Mouse (Mus musculus): ENCODE data around the gene Gadd45gip1.

Gene Gadd45gip1

DNA sequence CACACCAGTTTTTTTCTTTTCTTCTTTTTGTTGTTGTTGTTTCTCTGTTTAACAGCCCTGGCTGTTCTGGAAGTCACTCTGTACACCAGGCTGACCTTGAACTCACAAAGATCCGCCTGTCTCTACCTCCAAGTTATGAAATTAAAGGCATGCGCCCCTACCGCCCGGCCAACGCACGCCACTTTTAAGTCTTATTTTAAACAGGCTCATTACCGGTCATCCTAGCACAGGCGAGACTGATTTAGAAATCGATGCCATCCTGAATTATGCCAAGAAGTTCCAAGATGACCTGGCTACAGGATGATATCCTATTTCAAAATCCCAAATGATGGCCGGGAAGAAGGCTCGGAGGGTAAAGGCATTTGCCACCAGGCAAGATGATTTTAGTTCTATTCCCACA, at the start of gene Gadd45gip1:
Gene Gadd45gip1, plus strand, starts transcription at position 33 of the 400 bp plus-strand sequence.
- DNase-seq (ENCODE audit: low read depth) = no peak

DNA sequence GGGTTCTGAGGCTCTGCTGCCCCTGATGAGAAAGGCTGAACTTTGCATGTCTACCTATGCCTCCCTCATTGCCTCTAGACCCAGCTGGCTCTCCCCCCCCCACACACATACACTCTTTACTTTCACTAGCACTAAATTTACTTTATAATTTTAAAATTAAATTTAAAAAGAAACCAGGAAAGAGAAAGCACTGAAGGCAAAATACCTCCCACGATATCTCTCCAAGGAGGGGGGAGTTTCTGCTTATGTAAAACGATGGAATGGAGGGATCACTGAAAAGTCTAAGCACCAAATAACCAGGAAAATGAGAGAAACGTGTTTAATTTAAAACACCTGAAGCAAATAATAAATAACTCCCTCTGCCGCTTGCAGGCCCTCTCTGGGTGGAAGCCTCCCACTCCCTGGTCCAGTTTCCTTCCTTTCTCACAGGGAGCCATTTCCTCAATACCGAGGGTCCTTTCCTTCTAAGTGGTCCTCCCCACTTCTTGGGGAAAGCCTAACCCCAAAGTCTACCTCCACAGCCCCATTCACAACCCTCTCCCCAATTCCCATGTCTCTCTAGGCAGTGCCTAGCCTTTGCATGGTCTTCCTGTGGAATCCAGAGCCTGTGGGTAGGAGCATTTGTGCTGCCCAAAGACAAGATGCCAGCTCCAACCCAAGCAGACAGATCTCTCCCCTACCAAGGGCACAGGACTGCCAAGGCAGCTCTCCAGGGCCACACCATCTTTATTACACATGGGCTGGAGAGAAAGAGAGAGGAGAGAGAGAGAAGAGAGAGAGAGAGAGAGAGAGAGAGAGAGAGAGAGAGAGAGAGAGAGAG, 49.4 kb upstream of the Gadd45gip1 start:
- DNase-seq (ENCODE audit: low read depth) = no peak

DNA sequence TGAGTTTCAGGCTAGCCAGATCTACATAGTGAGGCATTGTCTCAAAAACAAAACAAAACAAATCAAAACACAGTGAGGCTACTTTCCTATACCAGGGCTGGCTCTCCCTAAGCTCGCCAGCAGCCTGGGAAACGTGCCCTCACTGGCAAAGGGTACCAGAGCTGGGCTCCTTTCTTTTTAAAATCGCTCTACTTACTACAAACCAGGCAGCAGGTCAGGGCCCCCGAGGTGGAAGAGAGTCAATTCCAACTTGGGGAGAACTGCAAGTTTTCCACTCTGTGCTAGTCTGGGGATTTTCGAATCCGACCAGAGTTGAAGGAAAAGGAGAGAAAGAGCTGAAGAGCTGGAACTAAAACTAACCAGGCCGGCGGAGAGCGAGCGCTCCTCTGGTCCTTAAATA, 48.6 kb upstream of the Gadd45gip1 start:
- DNase-seq (ENCODE audit: low read depth) = no peak

DNA sequence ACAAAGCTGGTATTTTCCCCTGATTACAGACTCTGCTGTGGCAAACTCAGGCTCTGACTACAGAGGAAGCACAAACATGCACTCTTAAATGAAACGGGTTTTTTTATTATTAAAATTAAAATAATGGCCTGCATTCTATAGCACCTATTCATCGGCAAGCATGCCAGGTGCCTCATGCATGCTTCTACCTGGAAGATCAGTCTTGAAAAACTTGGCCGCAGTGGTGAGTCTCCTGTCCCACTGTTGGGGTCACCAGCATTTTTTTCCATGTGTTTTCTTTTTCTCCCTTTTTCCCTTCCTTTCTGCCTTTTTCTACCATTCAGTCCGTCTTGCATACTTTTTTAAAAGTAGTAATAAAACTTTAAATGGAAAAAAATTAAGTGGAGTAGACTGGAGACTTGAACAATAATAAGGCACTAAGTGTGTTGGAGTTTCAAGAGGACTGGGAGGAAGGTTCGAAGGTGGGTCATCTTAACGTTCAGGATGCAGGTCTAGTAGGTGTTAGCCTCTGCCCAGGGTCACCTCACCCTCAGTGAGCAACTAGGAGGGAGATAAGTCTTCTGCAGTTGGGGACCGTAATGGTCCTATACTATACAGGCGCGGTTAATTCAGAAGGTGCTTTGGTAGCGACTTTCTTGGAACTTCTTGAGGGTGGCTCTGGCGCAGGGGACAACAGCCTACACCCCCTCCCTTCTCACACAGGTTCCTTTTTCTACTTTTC, 48.0 kb upstream of the Gadd45gip1 start:
- no peak for DNase-seq (ENCODE audit: low read depth)

DNA sequence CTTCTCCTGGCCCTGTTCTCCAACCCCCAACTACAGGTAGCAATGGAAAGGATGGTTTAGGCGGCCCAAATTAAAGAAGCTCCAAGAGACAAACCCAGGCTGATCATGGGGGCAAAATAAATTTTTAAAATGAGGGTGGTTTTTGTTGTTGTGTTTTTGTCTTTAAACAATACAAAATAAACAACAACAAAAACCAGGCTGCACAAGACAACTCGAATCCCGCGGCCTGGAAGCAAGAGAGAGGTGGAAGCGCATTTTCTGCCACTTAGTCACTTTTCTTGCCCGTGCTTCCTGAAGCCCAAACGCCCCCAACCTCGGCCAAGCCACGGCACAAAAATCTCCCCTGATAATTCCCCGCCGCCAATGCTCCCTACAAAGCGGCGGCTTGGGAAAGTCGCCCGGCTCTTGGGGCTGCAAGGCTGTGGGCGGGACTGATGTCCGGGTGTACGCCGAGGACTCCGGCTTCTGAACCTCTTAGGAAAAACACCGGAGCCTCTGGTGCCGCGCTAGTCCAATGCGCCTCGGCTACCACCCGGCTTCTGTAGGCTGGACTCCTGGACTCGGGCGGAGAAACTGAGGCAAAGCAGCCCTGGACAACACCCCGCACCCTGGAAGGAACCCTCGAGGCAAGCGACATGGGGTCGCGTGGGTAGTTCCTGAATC, 47.3 kb upstream of the Gadd45gip1 start:
- DNase-seq (ENCODE audit: low read depth) = no peak

DNA sequence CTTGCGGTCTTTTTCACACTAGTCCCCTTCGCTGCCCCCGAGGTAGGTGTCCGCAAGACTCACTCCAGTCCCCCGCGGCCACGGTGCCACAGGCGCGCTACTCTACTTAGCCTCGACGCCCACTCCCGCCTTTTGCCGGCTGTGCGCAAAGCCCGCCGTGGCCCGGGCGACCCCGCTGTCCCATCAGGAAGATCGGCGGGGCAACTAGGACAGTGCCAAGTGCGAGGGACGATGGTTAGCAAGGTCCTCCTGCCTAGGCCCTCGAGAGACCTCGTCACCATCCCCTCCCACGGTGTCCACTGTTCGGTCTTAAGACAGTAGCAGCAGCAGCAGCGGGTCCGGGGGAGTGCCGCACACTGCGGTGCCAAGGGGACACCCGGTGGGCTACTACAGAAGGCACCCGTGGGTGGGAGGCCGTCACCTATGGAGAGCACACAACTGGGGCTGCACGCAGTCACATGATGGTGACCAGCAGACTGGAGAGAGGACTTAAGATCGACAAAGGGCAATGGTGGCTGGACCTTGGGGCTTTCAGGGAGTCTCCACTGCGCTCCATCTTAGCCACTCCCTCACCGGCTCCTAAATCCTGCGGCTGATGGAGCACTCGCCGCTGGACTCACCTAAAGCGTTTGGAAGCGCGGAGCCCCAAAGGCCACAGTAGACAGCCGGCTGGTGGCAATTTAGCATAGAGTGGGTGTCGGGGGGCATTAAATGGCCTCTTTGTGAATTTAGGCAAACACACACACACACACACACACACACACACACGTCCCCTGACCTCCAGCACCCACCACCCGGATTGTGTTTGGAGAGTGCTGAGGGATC, 46.4 kb upstream of the Gadd45gip1 start:
- DNase-seq (ENCODE audit: low read depth) = no peak

DNA sequence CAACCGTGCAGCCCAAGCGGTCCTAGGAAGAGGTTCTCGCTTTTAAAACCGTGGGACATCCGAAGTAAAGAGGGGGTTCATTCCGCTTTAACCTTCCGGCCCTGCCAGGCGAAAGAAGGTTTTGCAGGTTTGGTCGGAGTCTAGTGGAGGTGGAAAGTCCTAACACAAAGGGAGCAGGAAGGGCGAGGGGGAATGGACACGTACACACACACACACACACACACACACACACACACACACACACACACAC, 45.9 kb upstream of the Gadd45gip1 start:
- no peak for DNase-seq (ENCODE audit: low read depth)

DNA sequence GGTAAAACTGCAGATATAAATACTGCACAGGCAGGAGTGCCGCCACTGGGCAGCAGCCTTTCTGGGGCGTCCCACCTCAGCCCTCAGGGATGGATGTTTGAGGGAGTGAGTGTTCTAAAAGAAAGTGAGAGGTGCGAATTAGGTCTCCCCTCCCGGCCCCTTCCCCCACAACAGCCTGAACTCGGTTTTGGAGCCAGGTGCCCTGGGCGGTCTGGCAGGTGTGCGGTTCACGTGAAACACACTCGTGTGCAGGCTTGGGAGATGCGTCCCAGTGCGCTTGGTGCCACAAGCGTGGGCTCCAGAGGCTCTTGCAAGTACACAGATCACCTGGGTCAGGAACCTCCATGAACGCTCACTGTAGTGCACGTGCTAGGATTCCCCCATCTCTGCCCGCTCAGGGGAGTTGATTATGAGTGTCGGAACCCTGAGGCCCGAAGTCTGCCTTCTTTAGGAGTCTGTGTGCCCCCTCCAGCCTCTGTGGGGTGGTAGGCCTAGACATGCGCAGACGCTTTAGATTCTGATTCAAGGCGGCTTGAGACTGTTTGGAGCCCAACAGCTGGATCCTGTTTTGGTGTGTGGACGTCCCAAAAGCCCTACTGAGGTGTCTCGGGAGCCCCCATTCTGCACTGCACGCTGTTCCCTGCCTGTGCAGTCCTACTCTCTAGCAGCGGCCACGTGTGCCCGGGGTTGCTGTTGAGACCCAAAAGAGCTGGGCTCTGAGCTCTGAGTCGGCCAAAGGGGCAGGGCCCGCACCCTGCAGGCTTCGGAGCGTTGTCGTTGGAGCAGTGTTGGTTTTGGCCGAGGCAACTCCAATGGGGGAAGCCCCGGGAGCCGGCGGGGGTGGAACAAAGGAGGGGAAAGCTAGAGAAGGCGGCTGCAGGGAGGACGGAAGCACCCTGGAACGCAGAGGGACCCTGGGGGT, 45.3 kb upstream of the Gadd45gip1 start:
- no peak for DNase-seq (ENCODE audit: low read depth)

DNA sequence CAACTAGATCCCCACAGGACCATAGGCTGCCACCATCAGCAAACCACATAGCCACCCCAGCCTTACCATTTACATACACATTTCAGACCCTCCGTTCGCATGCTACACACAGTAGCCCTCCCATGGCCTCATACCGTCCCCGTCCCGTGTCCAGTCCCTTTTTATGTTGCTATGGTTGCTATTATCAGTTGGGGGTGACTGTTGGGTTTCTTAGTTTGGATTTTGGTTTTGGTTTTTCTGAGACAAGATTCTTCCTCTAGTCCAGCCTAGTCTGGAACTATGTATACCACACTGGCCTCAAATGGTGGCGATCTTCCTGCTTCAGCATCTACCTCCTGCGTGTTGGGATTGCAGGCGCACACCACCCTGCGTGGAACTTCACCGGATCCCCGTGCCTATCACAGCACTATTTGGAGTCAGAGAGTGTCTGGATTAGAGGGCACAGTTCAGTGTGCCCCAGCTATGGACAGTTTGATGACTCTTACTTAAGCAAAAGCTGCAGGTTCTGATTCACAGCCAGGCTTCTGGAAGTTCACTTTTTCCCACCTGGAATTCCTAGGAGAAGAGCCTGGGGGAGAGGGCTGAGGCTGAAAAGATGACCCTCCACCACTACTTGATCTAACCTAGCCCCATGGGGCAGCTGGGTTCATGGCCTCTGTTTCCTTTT, 44.4 kb upstream of the Gadd45gip1 start:
- DNase-seq (ENCODE audit: low read depth) = no peak

DNA sequence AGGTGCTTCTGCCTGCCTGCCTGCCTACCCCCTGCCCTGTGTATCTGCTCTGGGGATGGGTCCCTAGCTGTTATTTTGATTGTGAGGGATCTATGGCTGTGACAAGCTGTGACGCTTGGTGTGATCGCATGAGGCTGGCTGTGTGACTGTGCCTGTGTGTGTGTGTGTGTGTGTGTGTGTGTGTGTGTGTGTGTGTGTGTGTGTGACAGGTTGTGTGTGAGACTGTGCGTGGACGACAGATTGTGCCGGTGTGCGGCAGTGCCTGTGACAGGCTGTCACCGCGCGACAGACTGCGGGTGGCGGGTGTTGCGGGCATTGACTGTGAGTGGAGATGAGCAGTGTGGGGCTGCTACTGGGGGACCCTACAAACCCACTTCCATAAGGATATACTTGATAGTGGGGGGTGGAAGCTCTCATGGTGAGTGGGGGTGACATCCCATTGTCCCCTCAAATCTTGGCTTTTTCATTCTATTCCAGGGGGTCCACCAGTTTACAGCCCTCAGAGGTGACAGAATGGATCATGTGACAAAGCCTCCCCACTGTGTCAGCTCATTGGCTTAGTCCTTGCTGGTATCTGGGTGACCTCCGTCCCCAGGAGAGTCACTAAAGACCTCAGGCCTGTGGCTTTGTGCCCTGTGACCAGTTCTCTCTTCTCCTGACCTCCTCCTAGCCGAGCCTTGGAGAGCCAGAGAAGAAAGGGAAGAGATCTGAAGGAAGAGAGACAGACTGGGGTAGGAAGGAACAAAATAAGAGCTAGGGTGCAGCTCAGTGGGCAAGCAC, 43.6 kb upstream of the Gadd45gip1 start:
- DNase-seq (ENCODE audit: low read depth) = no peak

DNA sequence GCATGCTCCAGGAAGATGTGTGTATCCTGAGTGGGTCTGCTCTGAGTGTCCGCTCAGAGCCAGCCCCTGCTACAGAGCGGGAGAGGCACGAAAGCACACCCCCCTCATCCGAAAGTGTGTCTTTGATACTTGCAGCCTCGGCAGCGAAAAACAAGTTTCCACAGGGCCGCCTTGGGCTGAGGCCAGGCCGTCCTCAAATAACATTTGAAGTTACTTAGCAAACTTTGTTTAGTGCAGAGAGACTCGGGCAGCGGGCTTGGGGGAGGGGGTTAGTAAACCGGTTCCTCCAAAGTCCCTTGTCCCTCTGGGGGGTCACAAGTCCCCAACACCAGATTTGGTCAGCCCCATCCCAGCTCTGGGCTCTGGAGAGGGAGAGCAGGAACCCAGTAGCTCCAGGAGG, 42.4 kb upstream of the Gadd45gip1 start:
- DNase-seq (ENCODE audit: low read depth) = no peak

DNA sequence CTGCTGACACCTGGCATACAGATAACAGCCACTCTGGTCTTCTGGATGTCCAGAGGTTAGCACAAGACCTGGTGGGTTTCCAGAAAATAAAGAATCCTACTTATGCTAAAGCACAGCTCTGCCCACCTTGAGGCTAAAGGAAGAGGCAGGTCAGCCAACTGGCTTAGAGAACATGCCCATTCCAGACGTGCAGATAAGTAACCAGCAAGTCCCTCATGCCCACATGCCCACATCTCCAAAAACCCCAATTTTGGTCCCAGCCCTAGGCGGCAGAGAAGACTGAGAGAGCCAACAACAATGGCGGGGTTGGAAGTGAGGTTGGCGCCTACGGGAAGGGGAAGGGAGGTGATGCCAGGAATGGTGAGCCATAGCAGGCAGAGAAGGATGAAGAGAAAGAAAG, 42.0 kb upstream of the Gadd45gip1 start:
- no peak for DNase-seq (ENCODE audit: low read depth)

DNA sequence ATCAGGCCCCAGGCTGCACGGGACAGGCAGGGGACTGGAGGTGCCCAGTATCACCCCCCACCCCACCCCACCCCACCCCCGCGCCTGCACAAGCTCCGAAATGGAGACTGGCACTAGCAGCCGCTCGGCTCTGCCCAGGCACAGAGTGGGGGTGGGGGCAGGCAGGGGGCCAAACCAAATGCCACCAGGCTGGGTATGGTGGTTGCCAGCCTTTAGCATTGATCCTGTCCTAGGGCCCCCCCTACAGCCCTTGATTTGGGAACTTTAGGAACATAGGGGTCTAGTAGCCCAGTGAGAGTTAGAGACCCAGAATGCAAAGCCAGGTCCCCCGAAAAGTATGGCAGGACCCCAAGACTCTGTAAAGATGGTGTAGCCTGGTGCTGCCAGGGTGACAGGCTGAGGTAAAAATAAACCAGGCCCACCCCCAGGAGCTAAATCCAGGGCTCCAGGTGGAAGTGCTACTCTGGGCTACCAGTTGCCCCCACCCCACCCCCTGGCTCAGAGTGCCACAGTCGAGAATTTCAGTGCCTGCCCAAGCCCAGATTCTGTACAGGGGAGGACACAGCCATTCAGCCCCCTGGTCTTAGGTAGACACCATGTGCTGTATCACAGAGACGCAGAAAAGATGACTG, 41.4 kb upstream of the Gadd45gip1 start:
- no peak for DNase-seq (ENCODE audit: low read depth)

DNA sequence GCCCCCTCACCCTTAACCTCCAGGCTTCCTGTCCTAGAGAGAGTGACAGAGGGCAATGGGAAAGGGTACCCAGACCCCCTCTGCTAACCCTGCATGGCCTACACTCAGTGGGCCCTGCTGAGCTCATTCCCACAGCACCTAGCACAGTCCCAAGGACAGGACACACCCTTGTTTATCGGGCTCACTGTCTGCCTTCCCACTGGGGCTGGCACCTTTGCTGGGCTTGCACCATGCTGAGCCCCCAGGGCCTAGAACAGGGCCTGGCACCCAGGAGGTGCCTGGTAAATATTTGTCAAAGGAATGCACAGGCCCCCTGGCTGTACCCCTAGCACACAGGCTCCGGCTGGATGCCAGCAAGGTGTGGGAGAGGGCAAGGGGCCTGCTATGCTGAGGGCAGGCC, 40.8 kb upstream of the Gadd45gip1 start:
- DNase-seq (ENCODE audit: low read depth) = no peak

DNA sequence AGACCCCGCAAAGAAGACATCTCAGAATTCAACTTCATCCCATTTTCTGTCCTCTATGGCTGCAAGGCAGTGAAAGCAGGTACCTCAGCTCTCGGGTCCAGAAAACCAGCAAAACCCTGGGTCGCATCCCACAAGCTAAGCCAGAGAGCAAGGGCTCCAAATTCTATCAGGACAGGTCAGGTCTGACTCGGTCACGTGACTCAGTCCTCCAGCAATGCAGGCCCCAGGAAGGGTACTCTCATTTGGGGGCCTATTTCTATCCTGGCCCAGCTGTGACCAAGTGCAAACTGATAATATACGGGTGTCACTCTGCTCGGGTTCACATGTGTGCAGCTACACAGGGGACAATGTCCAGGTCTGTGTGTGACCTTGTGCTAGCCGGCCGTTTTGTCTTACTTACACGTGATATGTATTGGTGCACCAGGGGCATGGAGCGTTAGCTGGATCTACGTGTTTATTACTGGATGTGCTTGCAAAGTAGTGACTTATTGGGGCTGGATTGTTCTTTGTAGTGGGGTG, 38.8 kb upstream of the Gadd45gip1 start:
- no peak for DNase-seq (ENCODE audit: low read depth)

DNA sequence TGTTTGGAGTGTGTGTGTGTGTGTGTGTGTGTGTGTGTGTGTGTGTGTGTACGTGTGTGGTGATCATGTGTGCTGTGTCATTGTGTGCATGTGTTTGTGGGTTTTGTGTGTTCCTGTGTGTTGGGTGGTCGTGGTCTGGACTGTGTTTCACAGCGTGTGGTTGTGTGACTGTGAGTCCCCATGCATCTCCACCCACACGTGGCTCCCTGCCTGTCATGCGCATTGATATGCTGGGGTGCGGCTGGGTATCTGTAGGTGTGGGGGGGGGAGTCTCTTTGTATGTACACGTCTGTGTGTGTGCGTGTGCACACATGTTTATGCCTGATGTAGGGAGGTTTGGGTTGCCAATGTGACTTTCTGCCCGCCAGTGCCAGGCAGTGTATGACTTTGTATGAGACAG, 38.2 kb upstream of the Gadd45gip1 start:
- DNase-seq (ENCODE audit: low read depth) = no peak

DNA sequence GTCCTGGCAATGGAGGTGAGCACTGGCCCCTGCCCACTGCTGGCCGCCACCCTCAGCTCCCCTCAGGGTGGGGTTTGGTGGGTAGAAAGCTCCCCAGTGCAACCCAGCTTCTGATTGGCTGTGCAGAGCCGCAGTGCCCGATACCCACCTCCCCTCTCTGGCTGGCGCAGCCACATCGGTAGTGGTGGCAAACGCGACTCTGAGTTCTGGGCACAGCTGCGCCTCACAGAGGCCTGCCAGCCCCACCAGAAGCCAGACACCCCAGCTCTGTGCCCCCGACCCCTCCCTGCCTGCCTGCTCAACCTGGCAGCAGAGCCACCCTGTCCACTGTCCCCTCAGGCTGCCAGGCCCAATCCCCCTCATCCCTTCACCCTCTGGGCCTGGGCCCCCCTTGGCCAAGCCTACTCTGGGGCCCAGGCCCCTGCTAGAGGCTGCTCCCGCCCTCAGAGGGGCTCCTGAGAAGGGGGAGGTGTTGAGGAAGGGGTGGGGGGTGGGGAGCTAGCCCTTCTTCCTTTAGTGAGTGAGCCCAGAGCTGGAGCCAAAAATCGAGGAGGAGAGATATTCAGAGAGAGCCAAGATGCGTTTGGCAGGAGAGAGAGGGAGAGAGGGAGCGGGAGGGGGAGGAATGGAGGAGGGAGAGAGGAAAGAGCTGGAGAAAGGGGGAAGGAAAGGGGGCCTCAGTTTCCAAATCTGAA, 37.4 kb upstream of the Gadd45gip1 start:
- no peak for DNase-seq (ENCODE audit: low read depth)

DNA sequence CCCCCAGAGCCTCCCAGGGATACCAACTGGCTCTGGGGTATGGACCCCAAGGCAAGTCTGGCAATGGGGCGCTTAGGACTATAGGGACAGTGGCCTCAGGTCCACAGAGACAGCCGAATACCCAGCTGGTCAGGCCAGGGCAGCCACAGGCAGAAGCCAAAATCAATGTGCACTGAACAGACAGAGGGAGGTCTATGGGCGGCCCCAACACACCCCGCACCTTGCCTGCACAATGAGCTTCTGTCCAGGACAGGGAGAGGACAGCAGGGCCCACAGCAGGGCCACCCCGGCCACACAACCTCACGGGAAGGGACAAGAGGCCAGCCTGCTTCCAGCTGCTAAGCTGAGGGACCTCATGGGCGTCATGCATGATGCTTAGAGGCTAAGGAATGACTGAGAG, 36.8 kb upstream of the Gadd45gip1 start:
- no peak for DNase-seq (ENCODE audit: low read depth)

Data from c-Kit-positive CD71-negative TER-119-negative erythroid progenitor cells, embryonic 14.5 days (primary cell).